Mouse (Mus musculus) midbrain, embryonic 13.5 days (tissue): ENCODE measurements around the gene 4931406C07Rik. TPM values are rescaled to one million over a fixed set of nuclear protein-coding genes. Genes with fewer than 3 reads are reported as not detected.

Experiments used
- ATAC-seq: fragments of 200-750 bp; cut with Nextera tagmentation; 2 replicates; pipeline ENCODE4 v1.8.0; 2017; ENCODE audit warnings: mild to moderate bottlenecking, moderate TSS enrichment, moderate library complexity
- H3K27ac ChIP-seq: fragments of 300-500 bp; sonication (generic); 2 replicates; pipeline ENCODE4 v1.5.1; 2015; ENCODE audit warnings: inconsistent platforms, mild to moderate bottlenecking, moderate library complexity
- H3K27me3 ChIP-seq: fragments of 300-500 bp; sonication (generic); 2 replicates; pipeline ENCODE4 v1.6.1; 2015; ENCODE audit warnings: mild to moderate bottlenecking, inconsistent platforms
- H3K36me3 ChIP-seq: fragments of 300-500 bp; sonication (generic); 2 replicates; pipeline ENCODE4 v1.6.1; 2015; ENCODE audit warnings: mild to moderate bottlenecking, inconsistent platforms
- H3K4me1 ChIP-seq: fragments of 300-500 bp; sonication (generic); replicated peaks from 2 replicates; pipeline ENCODE4 v1.6.1; 2015; ENCODE audit warnings: inconsistent platforms
- H3K4me2 ChIP-seq: fragments of 300-500 bp; sonication (generic); replicated peaks from 2 replicates; pipeline ENCODE4 v1.6.1; 2015; ENCODE audit warnings: moderate library complexity, mild to moderate bottlenecking, inconsistent platforms
- H3K4me3 ChIP-seq: fragments of 300-500 bp; sonication (generic); replicated peaks from 2 replicates; pipeline ENCODE4 v1.5.1; 2015; ENCODE audit warnings: mild to moderate bottlenecking, inconsistent platforms
- H3K9ac ChIP-seq: fragments of 300-500 bp; sonication (generic); replicated peaks from 2 replicates; pipeline ENCODE4 v1.6.1; 2015; ENCODE audit warnings: mild to moderate bottlenecking, inconsistent platforms
- H3K9me3 ChIP-seq: fragments of 300-500 bp; sonication (generic); 2 replicates; pipeline ENCODE4 v1.6.1; 2016; ENCODE audit warnings: mild to moderate bottlenecking, inconsistent platforms
- WGBS: fragments of 180-500 bp; shearing (Covaris S2); methylation state at CpG from one replicate; pipeline ENCODE4 v1.1.7; 2015; 5-methylcytosine and 5-hydroxymethylcytosine counted together
- polyA plus RNA-seq: library from polyadenylated mRNA; unstranded; fragments of >200 nt; fragmentation: Nextera tagmentation; extraction: Ambion mirVana; gene quantifications from 2 replicates; pipeline ENCODE4 v1.2.1, GENCODE M21; 2015

4931406C07Rik gene
- polyA plus RNA-seq, 1 experiment from 2014 or later = 13.4 TPM

DNA sequence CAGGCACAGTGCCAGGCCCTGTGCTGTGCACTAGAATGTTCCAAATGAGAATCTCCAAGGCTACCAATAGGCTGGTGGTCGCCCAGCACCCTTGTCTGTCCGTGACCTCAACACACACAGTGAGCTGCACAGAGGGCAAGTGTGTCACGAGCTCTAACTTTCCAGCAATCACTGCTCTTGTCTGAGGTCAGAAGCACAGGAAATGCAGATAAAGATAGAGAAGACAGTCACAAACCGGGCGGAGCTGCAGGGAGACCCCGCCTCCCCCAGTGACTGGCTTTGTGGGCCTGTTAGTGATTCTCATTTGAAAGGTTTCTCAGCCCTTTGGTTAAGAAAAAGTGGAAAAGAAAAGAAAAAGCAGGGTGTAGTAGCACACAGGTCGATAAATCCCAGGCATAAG, 55.9 kb downstream of the 4931406C07Rik start:
- H3K27me3 ChIP-seq = no peaks in the 10 kb centered on the region
- no peak overlapping the region for H3K9ac ChIP-seq
- no peaks in the 10 kb centered on the region for H3K9me3 ChIP-seq
- H3K27ac ChIP-seq = no peak overlapping the region
- no peak overlapping the region for H3K4me2 ChIP-seq
- no peak overlapping the region for H3K4me3 ChIP-seq
- no peaks in the 10 kb centered on the region for H3K36me3 ChIP-seq
- ATAC-seq = no peak
- 78% methylated on average over 7 of the region's 7 CpGs for WGBS
- H3K4me1 ChIP-seq = no peaks in the 10 kb centered on the region

DNA sequence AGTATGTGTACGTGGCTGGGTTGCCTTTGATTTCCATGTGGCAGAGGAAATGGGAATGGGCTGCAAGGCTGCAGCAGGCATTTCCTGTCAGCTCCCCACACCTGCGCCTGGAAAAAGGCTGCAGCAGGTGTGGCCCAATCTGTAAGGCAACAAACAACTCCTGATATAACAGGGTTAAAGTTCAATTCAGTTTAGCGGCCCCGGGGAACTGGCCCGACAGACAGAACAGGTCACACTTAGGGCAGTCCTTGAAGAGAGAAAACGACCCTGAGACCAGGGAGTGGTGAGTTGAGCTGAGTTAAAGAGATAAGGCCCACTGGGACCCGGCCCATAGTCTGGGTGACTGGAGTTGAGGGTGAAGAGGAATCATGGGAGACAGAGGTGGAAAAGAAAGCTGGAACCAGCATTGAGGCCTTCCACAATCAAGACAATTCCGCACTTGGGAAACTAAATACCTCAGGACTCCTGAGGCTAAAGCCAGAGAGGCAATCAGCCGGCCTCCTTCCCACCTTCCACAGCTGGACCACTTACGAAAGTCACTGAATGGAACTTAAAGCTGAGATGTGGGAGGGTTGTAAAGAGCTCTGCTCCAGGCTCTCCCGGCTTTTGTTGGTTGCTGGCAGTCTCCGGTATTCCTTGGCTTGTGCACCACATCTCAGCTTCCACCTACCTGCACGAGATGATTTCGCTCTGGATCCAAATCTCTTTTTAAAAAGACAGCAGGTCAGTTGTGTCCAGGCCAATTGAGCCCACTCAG, 60.8 kb downstream of the 4931406C07Rik start:
- H3K4me3 ChIP-seq = no peak overlapping the region
- no peaks in the 10 kb centered on the region for H3K9me3 ChIP-seq
- no peaks in the 10 kb centered on the region for H3K27me3 ChIP-seq
- no peak for ATAC-seq
- no peak overlapping the region for H3K27ac ChIP-seq
- no peak overlapping the region for H3K4me2 ChIP-seq
- H3K4me1 ChIP-seq = no peaks in the 10 kb centered on the region
- no peaks in the 10 kb centered on the region for H3K36me3 ChIP-seq
- WGBS = 81% methylated on average over 14 of the region's 14 CpGs
- no peak overlapping the region for H3K9ac ChIP-seq

DNA sequence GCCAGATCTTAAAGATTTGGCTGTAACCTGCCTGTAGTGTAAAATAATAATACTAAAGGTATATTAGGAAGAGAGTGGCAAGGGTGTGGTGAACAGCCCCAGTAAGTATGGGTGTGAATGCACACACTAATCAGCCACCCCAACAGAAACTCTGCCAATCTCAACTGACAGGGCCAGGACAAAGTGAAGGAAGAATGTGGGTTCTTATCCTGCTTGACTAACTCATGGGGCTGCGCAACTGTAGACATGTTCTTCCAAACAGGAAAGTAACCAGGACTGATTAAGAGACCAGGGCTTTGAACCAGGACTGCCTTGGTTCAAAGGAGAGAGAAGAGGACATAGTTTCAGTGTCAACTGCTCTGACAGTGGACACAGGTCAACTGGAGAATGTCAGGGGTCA, 64.1 kb downstream of the 4931406C07Rik start:
- H3K9me3 ChIP-seq = no peaks in the 10 kb centered on the region
- 0 out of 2 replicates have a peak, but pooled peaks cover 8% of the 10 kb centered on the region for H3K27me3 ChIP-seq
- peaks cover 18% of the 10 kb centered on the region for H3K4me1 ChIP-seq
- H3K4me3 ChIP-seq = no peak overlapping the region
- ATAC-seq = no peak
- no peak overlapping the region for H3K9ac ChIP-seq
- no peak overlapping the region for H3K4me2 ChIP-seq
- WGBS = 97% methylated on average over 1 of the region's 1 CpGs
- no peaks in the 10 kb centered on the region for H3K36me3 ChIP-seq
- no peak overlapping the region for H3K27ac ChIP-seq

GRCm38 (mm10) chr9:15241596-15241939, 64.7 kb downstream of the 4931406C07Rik start:
- WGBS = 50% methylated on average over 9 of the region's 9 CpGs
- Histone ChIP-seq H3K27me3 (0 out of 2 replicates have a peak, but pooled peaks cover 8% of the 10 kb centered on the region), H3K4me1 (peaks cover 18% of the 10 kb centered on the region), H3K4me2 (no peak overlapping the region), H3K36me3 (no peaks in the 10 kb centered on the region), H3K9me3 (no peaks in the 10 kb centered on the region), H3K9ac (no peak overlapping the region), H3K4me3 (no peak overlapping the region), H3K27ac (no peak overlapping the region)
- ATAC-seq = no peak

- ATAC-seq = no peak
- no peaks in the 10 kb centered on the region for H3K36me3 ChIP-seq
- H3K9me3 ChIP-seq = no peaks in the 10 kb centered on the region
- peaks cover 18% of the 10 kb centered on the region for H3K4me1 ChIP-seq
- H3K9ac ChIP-seq = no peak overlapping the region
- H3K27me3 ChIP-seq = 0 out of 2 replicates have a peak, but pooled peaks cover 8% of the 10 kb centered on the region
- no peak overlapping the region for H3K4me3 ChIP-seq
- 77% methylated on average over 6 of the region's 6 CpGs for WGBS
- no peak overlapping the region for H3K27ac ChIP-seq
- H3K4me2 ChIP-seq = no peak overlapping the region
Measured at GRCm38 (mm10) chr9:15240863-15241595, 65.2 kb downstream of the 4931406C07Rik start.

GRCm38 (mm10) chr9:15240006-15240405, 66.2 kb downstream of the 4931406C07Rik start:
- Histone ChIP-seq H3K4me3 (no peak overlapping the region), H3K9ac (no peak overlapping the region)

GRCm38 (mm10) chr9:15239042-15239925, 67.0 kb downstream of the 4931406C07Rik start, which contains the start of gene Vstm5:
Vstm5 (plus strand) TSS chr9:15239045.
- Histone ChIP-seq H3K9ac (peak within 1 kb of the TSS; percentile 74), H3K9me3 (no peaks in the 10 kb centered on the region), H3K27me3 (0 out of 2 replicates have a peak, but pooled peaks cover 8% of the 10 kb centered on the region), H3K36me3 (no peaks in the 10 kb centered on the region), H3K4me1 (peaks cover 18% of the 10 kb centered on the region), H3K4me3 (peak within 1 kb of the TSS; percentile 52), H3K4me2 (peak within 1 kb of the TSS; percentile 74), H3K27ac (peak within 1 kb of the TSS; percentile 67)
- ATAC-seq = peak; percentile 97
- WGBS = 5% methylated on average over 35 of the region's 35 CpGs

More at GRCm38 (mm10) chr9:15240006-15240405, 66.2 kb downstream of the 4931406C07Rik start:
- Histone ChIP-seq H3K27me3 (0 out of 2 replicates have a peak, but pooled peaks cover 8% of the 10 kb centered on the region), H3K9me3 (no peaks in the 10 kb centered on the region), H3K36me3 (no peaks in the 10 kb centered on the region), H3K27ac (no peak overlapping the region), H3K4me2 (peak overlapping the region; percentile 74), H3K4me1 (peaks cover 18% of the 10 kb centered on the region)
- 93% methylated on average over 6 of the region's 6 CpGs for WGBS
- no peak for ATAC-seq

- Histone ChIP-seq H3K9ac (peak overlapping the region; percentile 74), H3K27me3 (0 out of 2 replicates have a peak, but pooled peaks cover 8% of the 10 kb centered on the region), H3K27ac (peak overlapping the region; percentile 67; the same call in 1 of the 2 replicates), H3K9me3 (no peaks in the 10 kb centered on the region), H3K4me3 (peak overlapping the region; percentile 52), H3K36me3 (no peaks in the 10 kb centered on the region), H3K4me2 (peak overlapping the region; percentile 74), H3K4me1 (peaks cover 18% of the 10 kb centered on the region)
- ATAC-seq = no peak; the same call in 1 of the 2 replicates
- 80% methylated on average over 16 of the region's 16 CpGs for WGBS
Measured at GRCm38 (mm10) chr9:15238297-15238990, 67.8 kb downstream of the 4931406C07Rik start.

- no peak overlapping the region for H3K27ac ChIP-seq
- no peak for ATAC-seq
- 0 out of 2 replicates have a peak, but pooled peaks cover 8% of the 10 kb centered on the region for H3K27me3 ChIP-seq
- H3K36me3 ChIP-seq = no peaks in the 10 kb centered on the region
- no peak overlapping the region for H3K4me2 ChIP-seq
- H3K4me1 ChIP-seq = peaks cover 18% of the 10 kb centered on the region
- H3K9ac ChIP-seq = no peak overlapping the region
- 50% methylated on average over 14 of the region's 14 CpGs for WGBS
- H3K9me3 ChIP-seq = no peaks in the 10 kb centered on the region
- H3K4me3 ChIP-seq = no peak overlapping the region
Measured at GRCm38 (mm10) chr9:15237516-15238296, 68.5 kb downstream of the 4931406C07Rik start.

DNA sequence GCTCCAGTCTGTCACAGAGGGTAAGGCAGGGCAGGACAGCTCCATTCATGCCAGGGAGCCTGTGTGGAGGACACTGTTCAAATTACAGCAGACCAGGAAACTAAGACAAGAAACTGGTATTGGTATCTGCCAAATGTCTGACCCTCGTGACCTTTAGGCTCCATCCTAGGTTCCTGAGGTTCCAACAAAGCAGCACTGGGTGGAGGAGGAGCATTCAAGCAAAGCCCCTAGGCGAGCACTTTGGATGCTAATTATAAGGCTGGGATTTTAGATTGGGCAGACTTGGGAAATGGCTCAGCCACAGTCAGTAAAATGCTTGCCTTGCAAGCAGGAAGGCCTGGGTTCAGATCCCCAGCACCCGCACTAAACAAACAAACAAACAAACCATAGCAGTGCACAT, 70.3 kb downstream of the 4931406C07Rik start:
- no peak for ATAC-seq
- H3K9me3 ChIP-seq = 0 out of 2 replicates have a peak, but pooled peaks cover 3% of the 10 kb centered on the region
- no peaks in the 10 kb centered on the region for H3K36me3 ChIP-seq
- H3K27ac ChIP-seq = no peak overlapping the region
- WGBS = 75% methylated on average over 3 of the region's 3 CpGs
- H3K4me3 ChIP-seq = no peak overlapping the region
- H3K27me3 ChIP-seq = 0 out of 2 replicates have a peak, but pooled peaks cover 8% of the 10 kb centered on the region
- peaks cover 18% of the 10 kb centered on the region for H3K4me1 ChIP-seq
- no peak overlapping the region for H3K9ac ChIP-seq
- H3K4me2 ChIP-seq = no peak overlapping the region
